Mouse (Mus musculus) urinary bladder, adult 18-20 months (tissue): Measurements from ENCODE around the gene Gramd4.

Experiments
- DNase-seq, 2 experiments: peaks; one replicate each; pipeline ENCODE4 v3.0.0; 2022; ENCODE audit warnings: low spot score in 2 of 2, mixed read lengths in 2 of 2

The Gramd4 gene

DNA sequence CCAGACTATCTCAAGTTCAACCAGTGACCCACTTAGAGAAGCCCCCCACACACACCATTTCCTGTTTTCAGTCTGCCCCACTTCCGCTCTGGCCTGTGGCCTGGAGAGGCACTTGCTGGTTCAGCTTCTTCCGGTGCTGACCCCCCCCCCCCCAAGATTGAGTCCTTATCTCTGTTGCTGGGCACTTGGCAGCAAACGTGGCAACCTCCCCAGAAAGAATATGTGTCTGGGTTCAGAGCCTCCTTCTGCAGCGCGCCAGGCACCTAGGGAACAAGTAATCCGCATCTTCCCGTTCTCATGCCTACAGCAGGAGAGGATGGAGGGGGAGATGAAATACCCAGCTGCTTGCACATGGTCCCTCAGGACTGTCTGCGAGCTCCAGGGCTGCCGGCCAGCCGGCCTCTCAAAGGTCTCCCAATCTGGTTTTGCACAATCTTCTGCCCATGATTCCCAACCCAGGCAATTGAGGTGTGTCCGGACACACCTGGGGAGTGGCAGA lies 124.5 kb downstream of the Gramd4 start:
- DNase-seq, result no peak

- no peak for DNase-seq
These were observed 125.2 kb downstream of the Gramd4 start for GRCm38 (mm10) chr15:86182646-86183045.

DNA sequence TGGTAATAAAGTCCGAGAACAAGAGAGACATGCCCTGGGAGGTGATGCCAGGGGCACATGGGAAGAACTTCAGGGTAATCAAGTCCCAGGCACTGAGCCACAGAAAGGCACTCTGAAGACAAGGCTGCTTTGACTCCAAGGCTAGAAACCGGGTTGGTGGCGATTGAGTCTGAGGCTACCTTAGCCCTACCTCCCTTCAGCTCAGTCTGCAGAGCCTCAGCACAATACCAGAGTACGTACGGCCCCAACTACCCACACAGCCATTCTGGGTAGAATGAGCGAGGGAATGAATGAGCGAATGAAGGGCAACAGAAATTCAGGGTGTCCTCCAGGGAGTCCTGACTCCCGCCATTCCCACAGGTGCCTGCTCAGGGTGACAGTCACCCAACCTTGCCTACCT lies 126.0 kb downstream of the Gramd4 start:
- no peak for DNase-seq

DNA sequence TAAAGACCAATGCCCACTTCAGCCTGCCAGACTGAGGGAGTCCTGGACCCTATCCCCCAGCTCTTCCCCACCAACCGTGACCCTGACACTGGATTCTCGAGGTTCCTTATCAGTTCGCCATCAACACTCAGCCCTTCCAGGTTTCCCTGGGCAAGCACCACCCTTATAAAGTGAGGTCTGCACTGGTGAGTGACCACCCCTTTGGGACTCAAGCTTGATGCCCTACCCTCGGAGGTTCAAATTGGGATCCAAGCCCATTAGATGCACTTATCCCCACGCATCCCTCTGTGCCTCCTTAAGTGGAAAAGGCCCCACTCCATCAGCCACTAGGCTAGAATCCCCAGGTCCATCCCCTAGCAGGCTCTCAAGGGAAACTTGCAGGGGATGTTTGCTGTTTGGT lies 126.6 kb downstream of the Gramd4 start:
- DNase-seq, result no peak

- peak in 1 of 2 experiments; percentile 55 for DNase-seq
These were observed 127.6 kb downstream of the Gramd4 start for GRCm38 (mm10) chr15:86184851-86185688.

GRCm38 (mm10) chr15:86185689-86186569 lies 128.4 kb downstream of the Gramd4 start, which contains the start of gene Cerk:
Gene Cerk, minus strand, starts transcription at chr15:86186141.
- peak; percentile 70 to 72 for DNase-seq

DNA sequence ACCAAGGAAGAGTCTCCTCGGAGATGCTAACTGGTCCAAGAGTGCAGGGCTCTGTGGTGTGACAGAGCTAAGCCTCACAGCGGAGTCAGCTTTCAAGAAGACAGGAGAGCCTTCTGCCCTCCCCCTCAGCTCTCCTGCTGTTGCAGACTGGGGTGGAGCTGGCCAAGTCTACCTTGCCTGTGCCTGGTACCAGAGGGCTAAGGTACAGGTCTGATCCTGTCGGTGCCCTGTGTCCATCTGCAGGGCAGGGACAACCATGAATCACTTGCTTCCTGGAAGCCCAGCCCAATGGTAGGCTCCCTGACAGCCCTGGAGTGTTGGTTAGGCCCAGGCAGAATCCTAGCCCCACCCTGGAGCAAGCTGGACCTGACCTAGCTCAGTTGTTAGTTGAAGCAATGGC lies 129.2 kb downstream of the Gramd4 start:
- DNase-seq, result peak in 1 of 2 experiments; percentile 76
